Mouse (Mus musculus) pancreas, adult 10 weeks (tissue): ENCODE data around the gene Ms4a6b. TPM values are rescaled to one million over a fixed set of nuclear protein-coding genes. Genes with fewer than 3 reads are reported as not detected.

Experiments used
- polyA plus RNA-seq: library from polyadenylated mRNA; stranded (reverse); fragments of 350-450 nt; fragmentation: Illumina TruSeq; extraction: RNeasy Lipid Tissue Mini Kit (QIAGEN cat#74804); gene quantifications from one replicate; pipeline ENCODE4 v1.2.3, GENCODE M21; 2015; ENCODE audit warnings: low read depth, low replicate concordance; ENCODE audit not compliant: insufficient read depth

Gene Ms4a6b
- polyA plus RNA-seq: 3.0 TPM

GRCm38 (mm10) chr19:11516246-11516645 lies at the start of gene Ms4a6b:
Ms4a6b (plus strand) TSS chr19:11516512.

GRCm38 (mm10) chr19:11469215-11469614 lies 47.1 kb upstream of the Ms4a6b start, which contains the start of gene Ms4a6c:
Ms4a6c (plus strand) TSS chr19:11469366.

GRCm38 (mm10) chr19:11485746-11486145 lies 30.6 kb upstream of the Ms4a6b start, which contains the start of gene Gm8369:
Gm8369 (plus strand) TSS chr19:11485938.

GRCm38 (mm10) chr19:11536593-11536992 lies 20.3 kb downstream of the Ms4a6b start, which contains the start of gene Ms4a4d:
Ms4a4d (plus strand) TSS chr19:11536801.

Other genes with a start within 250 kb of the Ms4a6b start
- gene Ms4a5, start 232.6 kb upstream of the Ms4a6b start, polyA plus RNA-seq: not detected
- 0.31 TPM for gene Ms4a14, start 202.1 kb upstream of the Ms4a6b start, polyA plus RNA-seq
- 1.9 TPM for gene Ms4a7, start 180.4 kb upstream of the Ms4a6b start, polyA plus RNA-seq
- gene Ms4a4a, start 141.0 kb upstream of the Ms4a6b start, polyA plus RNA-seq: 2.9 TPM
- not detected for gene Ms4a4c, start 111.7 kb upstream of the Ms4a6b start, polyA plus RNA-seq
- gene Ms4a4b, start 73.0 kb upstream of the Ms4a6b start, polyA plus RNA-seq: not detected
- gene Ms4a6c, start 47.1 kb upstream of the Ms4a6b start, polyA plus RNA-seq: 3.3 TPM
- gene Gm8369, start 30.6 kb upstream of the Ms4a6b start, polyA plus RNA-seq: not detected
- 8.9 TPM for gene Ms4a4d, start 20.3 kb downstream of the Ms4a6b start, polyA plus RNA-seq
- 2.2 TPM for gene Ms4a6d, start 88.3 kb downstream of the Ms4a6b start, polyA plus RNA-seq
- not detected for gene Ms4a2, start 107.2 kb downstream of the Ms4a6b start, polyA plus RNA-seq
- not detected for gene Ms4a3, start 124.3 kb downstream of the Ms4a6b start, polyA plus RNA-seq
- gene Oosp2, start 144.0 kb downstream of the Ms4a6b start, polyA plus RNA-seq: not detected
- gene Oosp1, start 174.6 kb downstream of the Ms4a6b start, polyA plus RNA-seq: not detected
- gene Oosp3, start 180.5 kb downstream of the Ms4a6b start, polyA plus RNA-seq: not detected
- gene Gif, start 231.0 kb downstream of the Ms4a6b start, polyA plus RNA-seq: not detected